Mouse (Mus musculus) stomach, postnatal 0 days (tissue): ENCODE measurements around the gene Ucn3. TPM values are rescaled to one million over a fixed set of nuclear protein-coding genes. Genes with fewer than 3 reads are reported as not detected.

Source experiments
- ATAC-seq: fragments of 200-750 bp; cut with Nextera tagmentation; 2 replicates; pipeline ENCODE4 v1.8.0; 2017; ENCODE audit not compliant: low FRiP score, low TSS enrichment
- DNase-seq: peaks from one replicate; pipeline ENCODE4 v3.0.0-alpha.2; 2016; ENCODE audit warnings: low spot score
- H3K27ac ChIP-seq: fragments of 300-500 bp; sonication (generic); replicated peaks from 2 replicates; pipeline ENCODE4 v1.5.1; 2014; ENCODE audit warnings: mild to moderate bottlenecking, control low read depth
- H3K27me3 ChIP-seq: fragments of 300-500 bp; sonication (generic); 2 replicates; pipeline ENCODE4 v1.6.1; 2014; ENCODE audit warnings: low read length; ENCODE audit not compliant: control insufficient read depth, insufficient read depth
- H3K36me3 ChIP-seq: fragments of 300-500 bp; sonication (generic); 2 replicates; pipeline ENCODE4 v1.6.1; 2014; ENCODE audit warnings: low read length, mixed read lengths; ENCODE audit not compliant: control insufficient read depth, insufficient read depth
- H3K4me1 ChIP-seq: fragments of 300-500 bp; sonication (generic); replicated peaks from 2 replicates; pipeline ENCODE4 v1.6.1; 2014; ENCODE audit warnings: antibody characterized with exemption; ENCODE audit not compliant: control insufficient read depth, insufficient read depth
- H3K4me2 ChIP-seq: fragments of 300-500 bp; sonication (generic); replicated peaks from 2 replicates; pipeline ENCODE4 v1.6.1; 2014; ENCODE audit warnings: low read depth, mild to moderate bottlenecking, control low read depth, moderate library complexity
- H3K4me3 ChIP-seq: fragments of 300-500 bp; sonication (generic); 2 replicates; pipeline ENCODE4 v1.5.1; 2014; ENCODE audit warnings: low read depth, low read length, control low read depth
- H3K9ac ChIP-seq: fragments of 300-500 bp; sonication (generic); 2 replicates; pipeline ENCODE4 v1.6.1; 2014; ENCODE audit warnings: mild to moderate bottlenecking, low read length, control low read depth, mixed read lengths
- H3K9me3 ChIP-seq: fragments of 300-500 bp; sonication (generic); 2 replicates; pipeline ENCODE4 v1.6.1; 2016; ENCODE audit warnings: low read length; ENCODE audit not compliant: control insufficient read depth
- CTCF ChIP-seq: IDR thresholded peaks from 2 replicates; pipeline ENCODE4 v1.5.1; 2016; ENCODE audit warnings: antibody characterized with exemption, low read depth, mild to moderate bottlenecking, moderate library complexity
- EP300 ChIP-seq: optimal IDR thresholded peaks from 2 replicates; pipeline ENCODE3; 2016; ENCODE audit warnings: antibody characterized with exemption
- WGBS: fragments of 180-500 bp; shearing (Covaris S2); extraction: QIAGEN DNeasy Blood & Tissue Kit; methylation state at CpG from one replicate; pipeline ENCODE4 v1.1.7; 2014; 5-methylcytosine and 5-hydroxymethylcytosine counted together
- polyA plus RNA-seq: library from polyadenylated mRNA; unstranded; fragments of >200 nt; fragmentation: Nextera tagmentation; extraction: Ambion mirVana; gene quantifications from 2 replicates; pipeline ENCODE4 v1.2.1, GENCODE M21; 2015

Gene Ucn3
- polyA plus RNA-seq, 1 experiment from 2014 or later = not detected

GRCm38 (mm10) chr13:3944699-3945098 lies 450 bp downstream of the Ucn3 start:
- Histone ChIP-seq H3K9me3 (no peaks in the 10 kb centered on the region), H3K27me3 (no peaks in the 10 kb centered on the region), H3K27ac (no peak overlapping the region), H3K9ac (no peak overlapping the region), H3K36me3 (no peaks in the 10 kb centered on the region), H3K4me1 (no peaks in the 10 kb centered on the region), H3K4me2 (no peak overlapping the region), H3K4me3 (no peak overlapping the region)
- DNase-seq (no peak), ATAC-seq (no peak)
- WGBS = 48% methylated on average over 7 of the region's 7 CpGs
- TF ChIP-seq CTCF (no peak), EP300 (no peak)

- 86% methylated on average over 6 of the region's 6 CpGs for WGBS
- H3K4me2 ChIP-seq = no peak overlapping the region
Measured at GRCm38 (mm10) chr13:3926046-3926445, 19.1 kb downstream of the Ucn3 start.

GRCm38 (mm10) chr13:3925632-3926031 lies 19.5 kb downstream of the Ucn3 start:
- 60% methylated on average over 6 of the region's 6 CpGs for WGBS
- H3K4me1 ChIP-seq = no peaks in the 10 kb centered on the region
- no peak overlapping the region for H3K4me3 ChIP-seq
- H3K27me3 ChIP-seq = no peaks in the 10 kb centered on the region
- ATAC-seq = no peak
- H3K36me3 ChIP-seq = no peaks in the 10 kb centered on the region
- no peak overlapping the region for H3K27ac ChIP-seq
- no peak for DNase-seq
- H3K9ac ChIP-seq = no peak overlapping the region
- H3K4me2 ChIP-seq = no peak overlapping the region
- no peaks in the 10 kb centered on the region for H3K9me3 ChIP-seq
- TF ChIP-seq EP300 (no peak), CTCF (no peak)

More at GRCm38 (mm10) chr13:3926046-3926445, 19.1 kb downstream of the Ucn3 start:
- ATAC-seq (no peak), DNase-seq (no peak)
- no peak for TF ChIP-seq EP300
- no peak for TF ChIP-seq CTCF
- Histone ChIP-seq H3K9ac (no peak overlapping the region), H3K4me1 (no peaks in the 10 kb centered on the region), H3K27me3 (no peaks in the 10 kb centered on the region), H3K27ac (no peak overlapping the region), H3K4me3 (no peak overlapping the region), H3K36me3 (no peaks in the 10 kb centered on the region), H3K9me3 (no peaks in the 10 kb centered on the region)

GRCm38 (mm10) chr13:3924483-3924882 lies 20.7 kb downstream of the Ucn3 start:
- Histone ChIP-seq H3K27me3 (no peaks in the 10 kb centered on the region), H3K4me3 (no peak overlapping the region), H3K36me3 (no peaks in the 10 kb centered on the region), H3K9me3 (no peaks in the 10 kb centered on the region), H3K27ac (no peak overlapping the region), H3K4me2 (no peak overlapping the region), H3K9ac (no peak overlapping the region), H3K4me1 (no peaks in the 10 kb centered on the region)
- DNase-seq = no peak
- no peak for ATAC-seq
- 69% methylated on average over 5 of the region's 5 CpGs for WGBS
- no peak for TF ChIP-seq CTCF
- TF ChIP-seq EP300 = no peak

GRCm38 (mm10) chr13:3917571-3918311 lies 27.4 kb downstream of the Ucn3 start, which contains the start of the genes Net1 and Tubal3:
Gene Net1, minus strand, starts transcription at chr13:3918220.
Gene Tubal3, plus strand, starts transcription at chr13:3918274.
- H3K4me3 ChIP-seq = peak within 1 kb of the TSS; percentile 86
- no peaks in the 10 kb centered on the region for H3K4me1 ChIP-seq
- no peaks in the 10 kb centered on the region for H3K36me3 ChIP-seq
- H3K9ac ChIP-seq = peak within 1 kb of the TSS; percentile 84
- H3K4me2 ChIP-seq = peak within 1 kb of the TSS; percentile 80
- H3K27me3 ChIP-seq = no peaks in the 10 kb centered on the region
- DNase-seq (peak; percentile 91), ATAC-seq (peak; percentile 97)
- TF ChIP-seq CTCF (no peak), EP300 (no peak)
- peak within 1 kb of the TSS; percentile 75 for H3K27ac ChIP-seq
- under 1% methylated on average over 52 of the region's 52 CpGs for WGBS
- no peaks in the 10 kb centered on the region for H3K9me3 ChIP-seq

- no peaks in the 10 kb centered on the region for H3K36me3 ChIP-seq
- no peak overlapping the region for H3K4me3 ChIP-seq
- H3K9me3 ChIP-seq = no peaks in the 10 kb centered on the region
- H3K4me1 ChIP-seq = no peaks in the 10 kb centered on the region
- 48% methylated on average over 4 of the region's 4 CpGs for WGBS
- no peak for DNase-seq
- no peaks in the 10 kb centered on the region for H3K27me3 ChIP-seq
- H3K9ac ChIP-seq = no peak overlapping the region
- H3K4me2 ChIP-seq = no peak overlapping the region
- ATAC-seq = no peak
- H3K27ac ChIP-seq = no peak overlapping the region
- TF ChIP-seq EP300 (no peak), CTCF (no peak)
Measured at GRCm38 (mm10) chr13:3913504-3913903, 31.6 kb downstream of the Ucn3 start.
